Mouse (Mus musculus): ENCODE data around the gene Gm9945.
A peak's percentile ranks its signal among the peaks of the same experiment; 100 is the strongest.

Gene Gm9945

GRCm38 (mm10) chr11:53491954-53492401 lies 12.0 kb downstream of the Gm9945 start:
- DNase-seq (ENCODE audit: low read depth in 2 of 2, low spot score in 2 of 2) = no peak

- no peak for DNase-seq (ENCODE audit: low read depth in 2 of 2, low spot score in 2 of 2)
Observed at GRCm38 (mm10) chr11:53493243-53493955, 13.4 kb downstream of the Gm9945 start.

GRCm38 (mm10) chr11:53495417-53495816 lies 15.5 kb downstream of the Gm9945 start:
- DNase-seq (ENCODE audit: low read depth in 2 of 2, low spot score in 2 of 2) = no peak

GRCm38 (mm10) chr11:53496946-53497345 lies 17.0 kb downstream of the Gm9945 start:
- DNase-seq (ENCODE audit: low read depth in 2 of 2, low spot score in 2 of 2) = no peak

- no peak for DNase-seq (ENCODE audit: low read depth in 2 of 2, low spot score in 2 of 2)
Observed at GRCm38 (mm10) chr11:53500569-53500968, 20.6 kb downstream of the Gm9945 start.

DNA sequence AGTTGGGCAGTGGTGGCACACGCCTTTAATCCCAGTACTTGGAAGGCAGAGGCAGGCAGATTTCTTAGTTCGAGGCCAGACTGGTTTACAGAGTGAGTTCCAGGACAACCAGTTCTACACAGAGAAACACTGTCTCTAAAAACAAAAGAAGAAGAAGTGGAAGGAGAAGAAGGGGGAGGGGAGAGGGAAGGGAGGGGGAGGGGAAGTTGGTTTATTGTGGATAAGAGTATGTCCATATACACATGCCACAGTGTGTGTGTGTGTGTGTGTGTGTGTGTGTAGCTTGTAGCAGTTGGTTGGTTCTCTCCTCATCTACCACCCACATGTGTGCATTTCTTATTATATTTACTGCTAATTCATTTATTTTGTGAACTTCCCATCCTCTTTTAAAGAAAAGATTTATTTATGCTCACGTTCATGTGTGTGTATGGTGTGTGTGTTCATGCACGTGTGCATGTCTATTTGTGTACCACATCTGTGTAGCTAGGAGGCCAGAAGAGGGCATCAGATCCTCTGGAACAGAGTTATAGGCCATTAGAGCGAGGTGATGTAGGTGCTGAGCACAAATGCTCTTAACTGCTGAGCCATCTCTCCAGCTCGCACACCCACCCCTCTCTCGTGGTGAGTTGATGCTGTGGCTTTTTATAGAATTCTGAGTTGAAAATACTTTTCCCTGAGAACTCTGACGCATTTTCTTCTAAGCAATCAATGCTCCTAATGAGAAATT lies 22.2 kb downstream of the Gm9945 start:
- DNase-seq (ENCODE audit: low read depth in 2 of 2, low spot score in 2 of 2) = no peak

DNA sequence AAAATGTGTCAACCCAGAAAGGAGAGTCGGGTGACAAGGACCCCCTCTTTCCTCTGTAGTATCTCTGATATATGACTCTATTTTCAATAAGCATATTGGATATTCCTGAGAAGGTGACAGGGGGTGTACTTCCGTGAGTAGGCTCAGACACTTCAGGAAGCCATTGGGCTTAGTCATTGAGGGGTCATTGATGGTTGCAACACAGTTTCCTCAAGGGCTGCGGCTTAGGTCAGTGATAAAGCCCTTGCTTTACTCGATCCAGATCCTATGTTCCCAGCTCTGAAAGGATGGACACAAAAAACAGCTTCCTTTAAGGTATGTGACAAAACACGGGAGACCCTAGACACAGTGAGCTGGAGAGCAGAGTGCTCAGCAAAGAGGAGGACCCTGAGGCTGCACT lies 23.8 kb downstream of the Gm9945 start:
- no peak for DNase-seq (ENCODE audit: low read depth in 2 of 2, low spot score in 2 of 2)

DNA sequence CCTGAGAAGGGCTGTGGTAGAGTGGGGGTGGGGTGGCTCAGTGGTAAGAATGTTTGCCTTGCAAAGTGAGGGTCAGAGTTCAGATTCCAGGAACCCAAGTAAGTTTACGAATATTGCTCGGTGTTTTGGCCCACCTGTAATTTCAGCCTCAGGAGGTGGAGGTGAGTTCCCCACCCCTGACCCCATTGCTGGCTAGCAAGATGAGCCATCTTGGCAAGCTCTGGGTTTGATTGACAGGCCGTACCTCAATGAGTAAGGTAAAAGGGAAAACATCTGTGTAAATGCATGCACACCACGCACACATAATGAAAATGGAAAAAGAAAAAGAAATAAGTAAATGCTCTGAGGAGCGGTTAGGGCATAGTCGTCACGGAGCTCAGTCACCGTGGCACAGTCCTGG lies 24.4 kb downstream of the Gm9945 start:
- no peak for DNase-seq (ENCODE audit: low read depth in 2 of 2, low spot score in 2 of 2)

- no peak for DNase-seq (ENCODE audit: low read depth in 2 of 2, low spot score in 2 of 2)
Observed at GRCm38 (mm10) chr11:53505026-53505663, 25.2 kb downstream of the Gm9945 start.

DNA sequence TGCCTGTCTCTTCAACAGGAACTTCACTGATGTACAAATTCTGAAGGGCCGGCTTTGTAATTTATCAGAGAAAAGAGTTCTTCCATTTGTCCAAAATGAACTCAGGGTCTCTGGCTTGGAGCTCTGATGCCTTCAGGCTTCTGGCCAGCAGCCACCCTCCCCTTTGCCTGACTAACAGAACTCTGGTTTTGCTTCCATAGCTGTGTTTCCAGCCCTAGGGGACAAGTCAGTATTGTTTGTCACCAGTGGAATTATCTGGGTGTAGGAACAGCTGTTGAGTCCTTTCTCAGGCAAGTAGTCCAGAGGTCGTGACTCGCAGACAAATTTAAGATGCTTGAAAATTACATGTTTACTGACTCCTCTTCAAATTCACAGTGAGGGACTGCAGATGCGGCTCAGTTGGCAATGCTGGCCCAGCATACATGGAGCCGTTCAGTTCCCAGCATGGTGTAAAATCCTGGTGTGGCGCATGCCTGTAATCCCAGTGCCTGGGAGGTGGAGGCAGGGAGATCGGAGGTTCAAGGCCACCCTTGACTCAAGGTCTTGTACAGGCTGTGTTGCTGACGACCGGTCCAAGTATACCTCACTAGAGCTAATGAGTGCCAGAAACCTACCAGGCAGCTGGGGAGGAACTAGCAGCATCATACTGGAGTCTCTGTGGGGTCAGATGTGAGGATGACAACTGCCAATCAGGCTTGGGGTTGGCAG lies 27.3 kb downstream of the Gm9945 start:
- no peak for DNase-seq (ENCODE audit: low read depth in 2 of 2, low spot score in 2 of 2)

GRCm38 (mm10) chr11:53508152-53508551 lies 28.2 kb downstream of the Gm9945 start:
- DNase-seq (ENCODE audit: low read depth in 2 of 2, low spot score in 2 of 2) = no peak

DNA sequence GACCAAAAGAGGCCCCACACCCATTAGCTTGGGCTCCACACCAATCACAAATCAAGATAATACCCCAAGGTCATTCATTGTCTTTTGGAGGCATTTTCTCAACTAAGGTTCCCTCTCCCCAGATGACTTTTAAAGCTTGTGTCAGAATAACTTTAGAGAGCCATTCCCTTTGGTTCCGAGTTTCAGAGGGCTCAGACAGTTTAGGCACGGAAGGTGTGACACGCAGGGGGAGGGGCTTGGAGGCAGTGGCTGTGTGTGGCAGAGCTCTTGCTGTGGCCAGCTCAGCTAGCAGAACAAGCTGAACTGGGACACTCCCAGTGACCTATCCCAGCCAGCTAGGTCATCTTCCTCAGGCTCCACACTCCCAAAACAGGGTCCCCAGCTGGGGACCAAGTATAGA lies 28.6 kb downstream of the Gm9945 start:
- no peak for DNase-seq (ENCODE audit: low read depth in 2 of 2, low spot score in 2 of 2)

DNA sequence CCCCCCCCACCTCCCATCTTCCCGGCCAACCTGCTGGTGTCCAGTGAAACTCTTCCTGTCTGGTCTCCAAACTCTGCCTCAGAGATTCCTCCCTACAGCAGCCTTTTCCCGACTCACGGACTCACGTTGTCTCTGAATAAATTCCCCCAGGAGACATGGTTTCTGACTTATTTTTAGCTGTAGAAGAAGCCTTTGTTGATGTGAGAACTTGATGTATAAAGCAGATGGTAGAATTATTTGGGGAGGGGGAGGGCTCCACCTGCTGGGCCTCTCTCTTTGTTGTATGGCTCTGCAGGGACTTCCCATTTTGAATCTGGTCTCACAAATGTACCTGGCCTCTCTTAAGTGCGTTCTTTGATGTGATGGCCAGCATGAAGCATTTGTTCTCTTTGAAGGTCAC lies 30.4 kb downstream of the Gm9945 start:
- DNase-seq (ENCODE audit: low read depth in 2 of 2, low spot score in 2 of 2) = no peak

DNA sequence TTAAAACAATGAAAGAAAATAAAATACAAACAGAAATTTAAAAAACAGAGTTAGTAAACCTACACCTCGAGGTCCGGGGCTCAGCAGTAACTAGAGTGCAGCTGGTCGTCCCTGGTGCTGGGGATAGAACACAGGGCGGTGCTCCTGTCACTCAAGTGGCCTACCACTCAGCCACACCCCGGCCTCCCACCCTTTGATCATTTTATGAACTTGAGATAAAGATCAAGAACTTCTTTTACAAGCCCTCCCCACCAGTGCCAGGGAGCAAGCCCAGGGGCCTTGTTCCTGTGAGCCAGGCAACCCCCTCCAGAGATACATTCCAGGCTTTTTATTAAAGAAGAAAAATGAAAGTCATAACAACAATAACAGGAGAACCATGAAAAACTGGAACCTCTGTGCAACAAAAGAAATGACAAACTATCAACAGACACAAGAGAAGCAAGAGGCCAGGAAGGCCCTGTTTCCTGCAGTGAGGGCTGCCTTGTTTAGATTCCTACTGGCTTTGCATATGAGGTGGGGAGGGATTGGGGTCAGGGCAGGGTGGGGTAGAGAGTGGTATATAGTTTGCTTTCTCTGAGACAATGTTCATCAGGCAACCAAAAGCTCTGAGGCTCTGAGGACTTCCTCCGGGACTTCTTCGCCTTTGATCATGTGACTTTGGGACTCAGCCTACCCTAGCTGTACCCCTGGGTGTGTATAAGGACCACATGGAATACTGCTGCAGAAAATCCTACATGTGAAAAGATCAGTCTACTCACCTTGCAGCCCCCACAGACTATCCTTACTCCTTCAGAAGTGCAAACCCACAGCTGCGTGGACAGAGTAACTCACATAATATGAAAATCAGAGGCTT lies 37.0 kb downstream of the Gm9945 start:
- peak; percentile 25 to 54 for DNase-seq (ENCODE audit: low read depth in 2 of 2, low spot score in 2 of 2)

GRCm38 (mm10) chr11:53518759-53519158 lies 38.8 kb downstream of the Gm9945 start:
- no peak for DNase-seq (ENCODE audit: low read depth in 2 of 2, low spot score in 2 of 2)

- peak; percentile 9 to 18 for DNase-seq (ENCODE audit: low read depth in 2 of 2, low spot score in 2 of 2)
Observed at GRCm38 (mm10) chr11:53519207-53520121, 39.5 kb downstream of the Gm9945 start, which contains the start of gene Sept8. TSS of gene Sept8 (plus strand) at chr11:53519257.

DNA sequence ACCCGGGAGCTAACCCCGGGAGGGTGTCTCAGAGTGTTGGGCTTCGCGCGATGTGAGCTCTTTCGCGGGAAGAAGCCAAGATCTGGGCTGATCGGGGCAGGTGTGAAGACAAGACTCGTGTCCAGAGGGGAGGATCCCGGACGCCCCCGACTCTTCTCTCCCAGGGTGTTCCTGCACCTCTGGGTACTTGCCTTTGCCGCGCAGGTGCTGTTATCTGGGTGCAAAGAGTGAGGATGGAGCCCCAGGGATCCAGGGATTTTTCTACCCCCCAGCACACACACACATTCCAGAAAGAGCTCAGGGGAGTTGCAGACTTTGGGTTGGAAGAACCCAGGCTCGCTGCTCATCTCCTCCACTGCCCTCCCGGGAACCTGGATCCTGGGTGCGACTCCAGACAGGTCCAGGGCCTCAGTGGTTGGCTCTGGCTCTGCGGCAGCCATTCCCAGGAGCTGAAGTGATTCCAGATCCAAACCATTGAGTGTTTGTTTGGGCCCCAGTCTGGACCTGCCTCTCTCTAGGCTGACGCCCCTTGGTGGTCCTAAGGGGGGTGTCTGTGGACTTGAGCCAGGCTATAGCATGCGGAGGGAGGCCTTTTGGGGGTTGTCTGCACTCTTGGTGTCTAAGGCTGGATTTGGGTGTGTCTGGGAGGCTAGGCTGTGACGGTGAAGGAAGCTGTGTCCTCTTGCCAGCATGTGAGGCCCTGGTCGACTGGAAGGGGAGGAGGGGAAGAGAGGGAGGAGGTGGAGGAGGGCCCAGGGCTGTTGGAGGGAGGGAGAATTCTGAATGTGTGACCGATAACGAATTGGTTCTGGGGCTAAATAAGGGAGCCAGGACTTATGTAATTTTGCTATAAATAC lies 40.4 kb downstream of the Gm9945 start:
- DNase-seq (ENCODE audit: low read depth in 2 of 2, low spot score in 2 of 2) = no peak

GRCm38 (mm10) chr11:53521120-53521820 lies 41.3 kb downstream of the Gm9945 start:
- no peak for DNase-seq (ENCODE audit: low read depth in 2 of 2, low spot score in 2 of 2)
